Comparison of ENCODE assay signal across 15 mouse cellular contexts in the genomic region with DNA sequence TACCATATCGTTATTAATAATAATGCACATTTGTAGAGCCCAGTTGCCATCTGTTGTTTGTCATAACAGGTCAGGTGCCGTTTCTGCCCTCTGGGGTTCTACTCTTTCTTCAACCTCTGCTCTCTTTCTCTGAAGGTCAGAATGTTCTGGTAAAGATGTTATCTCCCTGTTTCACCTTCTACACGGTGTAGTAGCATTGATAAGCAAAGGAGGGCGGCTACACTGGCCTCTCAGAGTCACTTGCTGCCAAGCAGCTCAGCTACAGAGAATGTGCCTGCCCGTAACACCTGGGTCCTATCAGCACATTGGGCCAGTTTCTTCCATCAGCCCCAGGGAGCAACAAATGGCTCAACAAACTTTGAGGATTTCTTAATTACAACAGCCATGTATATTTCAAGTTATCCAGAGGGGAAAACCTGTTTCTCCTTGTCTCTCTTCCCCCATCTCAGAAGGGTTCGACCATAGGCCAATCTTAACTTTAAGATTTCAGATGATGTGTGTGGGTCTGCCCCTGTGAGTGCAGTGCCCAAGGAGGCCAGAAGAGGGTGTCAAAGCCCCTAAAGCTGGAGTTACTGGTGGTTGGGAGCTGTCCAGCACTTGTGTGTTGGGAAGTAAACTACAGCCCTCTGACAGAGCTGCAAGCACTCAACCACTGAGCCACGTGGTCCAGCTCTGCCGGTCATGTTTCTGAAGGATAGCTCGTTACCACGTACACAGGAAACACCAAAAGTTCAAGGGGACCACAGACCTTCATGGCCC. TPM values are rescaled to one million over a fixed set of nuclear protein-coding genes. Genes with fewer than 3 reads are reported as not detected.
DNase-seq lines count a peak whose midpoint lies in the region; ATAC-seq and TF ChIP-seq lines count a peak whose summit lies in the region.
"Had no signal": no experiment of that assay in that cellular context is flagged by ENCODE, and none has a peak within 500 bp of the region (broad histone marks: within the 10 kb centered on the region; RNA-seq: fewer than 3 reads in every experiment).

No protein-coding gene starts in this region.

- H3K4me2 ChIP-seq in embryonic facial prominence, embryonic 11.5 days (ENCODE audit: low read depth, low read length): no peak overlapping the region
- H3K4me2 ChIP-seq: liver, embryonic 13.5 days; neural tube, embryonic 15.5 days had no signal

- H3K36me3 ChIP-seq in embryonic facial prominence, embryonic 11.5 days (replicated peaks; ENCODE audit: control insufficient read depth, insufficient read depth, low read depth, low read length): no peaks in the 10 kb centered on the region
- no peaks in the 10 kb centered on the region for H3K36me3 ChIP-seq in embryonic facial prominence, embryonic 10.5 days (replicated peaks)
- H3K36me3 ChIP-seq in testis, adult 2 months (ENCODE audit: control insufficient read depth, insufficient read depth, low read length): no peaks in the 10 kb centered on the region
- peaks cover 88% of the 10 kb centered on the region for H3K36me3 ChIP-seq in small intestine, adult 2 months (ENCODE audit: control insufficient read depth, insufficient read depth, low read length)
- H3K36me3 ChIP-seq: forebrain, embryonic 10.5 days; hindbrain, embryonic 10.5 days; midbrain, embryonic 10.5 days; neural tube, embryonic 15.5 days had no signal

- no peaks in the 10 kb centered on the region for H3K9me3 ChIP-seq in embryonic facial prominence, embryonic 11.5 days (replicated peaks; ENCODE audit: control insufficient read depth, low read length)
- H3K9me3 ChIP-seq in embryonic facial prominence, embryonic 10.5 days: no peaks in the 10 kb centered on the region; the same call in 1 of the 2 replicates
- H3K9me3 ChIP-seq: forebrain, embryonic 10.5 days; hindbrain, embryonic 10.5 days; liver, embryonic 13.5 days; midbrain, embryonic 10.5 days; neural tube, embryonic 15.5 days had no signal

- no peak overlapping the region for H3K4me3 ChIP-seq in embryonic facial prominence, embryonic 11.5 days (ENCODE audit: low read depth, low read length)
- H3K4me3 ChIP-seq in embryonic facial prominence, embryonic 10.5 days: no peak overlapping the region
- H3K4me3 ChIP-seq in testis, adult 2 months (ENCODE audit: control insufficient read depth, low read depth, low read length): no peak overlapping the region
- H3K4me3 ChIP-seq in bone marrow macrophage, adult 2 months (ENCODE audit: insufficient read depth, low read length): no peak overlapping the region
- H3K4me3 ChIP-seq in small intestine, adult 2 months (ENCODE audit: low read depth, low read length): no peak overlapping the region
- H3K4me3 ChIP-seq: forebrain, embryonic 10.5 days; hindbrain, embryonic 10.5 days; liver, embryonic 13.5 days; midbrain, embryonic 10.5 days; neural tube, embryonic 15.5 days had no signal

- H3K9ac ChIP-seq in embryonic facial prominence, embryonic 11.5 days (replicated peaks; ENCODE audit: low read length): no peak overlapping the region
- H3K9ac ChIP-seq: liver, embryonic 13.5 days; neural tube, embryonic 15.5 days had no signal

- no peak for TF ChIP-seq POLR2A in testis, adult 2 months (IDR thresholded peaks at IDR 0.05; ENCODE audit: control insufficient read depth, low read depth, low read length)
- TF ChIP-seq POLR2A in bone marrow macrophage, adult 2 months (IDR thresholded peaks at IDR 0.05; ENCODE audit: borderline replicate concordance, low read depth, low read length): no peak
- TF ChIP-seq POLR2A in small intestine, adult 2 months (IDR thresholded peaks at IDR 0.05; ENCODE audit: low read depth, low read length): no peak

- WGBS in embryonic facial prominence, embryonic 11.5 days: 85% methylated on average over 10 of the region's 10 CpGs
- WGBS in embryonic facial prominence, embryonic 10.5 days: 86% methylated on average over 10 of the region's 10 CpGs
- 61% methylated on average over 10 of the region's 10 CpGs for WGBS in small intestine, adult 2 months

- H3K27me3 ChIP-seq in embryonic facial prominence, embryonic 11.5 days (ENCODE audit: control insufficient read depth, insufficient read depth, low read length): no peaks in the 10 kb centered on the region
- no peaks in the 10 kb centered on the region for H3K27me3 ChIP-seq in embryonic facial prominence, embryonic 10.5 days (replicated peaks; ENCODE audit: low read depth, poor library complexity, severe bottlenecking)
- H3K27me3 ChIP-seq in testis, adult 2 months (ENCODE audit: control insufficient read depth, insufficient read depth, low read length): no peaks in the 10 kb centered on the region
- no peaks in the 10 kb centered on the region for H3K27me3 ChIP-seq in small intestine, adult 2 months (ENCODE audit: control insufficient read depth, insufficient read depth, low read length)
- H3K27me3 ChIP-seq: liver, embryonic 13.5 days; neural tube, embryonic 15.5 days had no signal

- TF ChIP-seq CTCF in testis, adult 2 months (IDR thresholded peaks at IDR 0.05; ENCODE audit: control insufficient read depth, insufficient read depth, insufficient replicate concordance, low read depth, low read length): peak; percentile 14; the same call in 1 of the 2 replicates
- no peak for TF ChIP-seq CTCF in bone marrow macrophage, adult 2 months (IDR thresholded peaks at IDR 0.05; ENCODE audit: low read depth, low read length)
- TF ChIP-seq CTCF in small intestine, adult 2 months (IDR thresholded peaks at IDR 0.05; ENCODE audit: extremely low read depth, insufficient read length, insufficient replicate concordance, low read depth, low read length): peak; percentile 42; the same call in 1 of the 2 replicates

- intact Hi-C loops in left cerebral cortex, postnatal 25 days (cut with DNase I): no loop called here

- peak; percentile 14 for DNase-seq in embryonic facial prominence, embryonic 11.5 days (ENCODE audit: low spot score)
- no peak for DNase-seq in embryonic facial prominence, embryonic 10.5 days (ENCODE audit: low spot score)
- DNase-seq in testis, postnatal 14 days (ENCODE audit: low spot score): no peak
- no peak for DNase-seq in left cerebral cortex, postnatal 25 days (ENCODE audit: low spot score in 2 of 2)
- DNase-seq in adrenal gland, adult (ENCODE audit: inconsistent age in 2 of 2, low spot score in 1 of 2): no peak
- DNase-seq: B cell, adult 2 months; layer of hippocampus, adult 9-11 months; liver, embryonic 13.5 days had no signal

- H3K27ac ChIP-seq in embryonic facial prominence, embryonic 11.5 days (replicated peaks; ENCODE audit: low read depth, low read length): no peak overlapping the region
- H3K27ac ChIP-seq in embryonic facial prominence, embryonic 10.5 days (replicated peaks): no peak overlapping the region
- H3K27ac ChIP-seq in testis, adult 2 months (ENCODE audit: control insufficient read depth, insufficient read depth, low read depth, low read length): no peak overlapping the region
- peak overlapping the region; percentile 44 for H3K27ac ChIP-seq in bone marrow macrophage, adult 2 months (ENCODE audit: insufficient read depth, low read depth, low read length)
- peak overlapping the region; percentile 88 for H3K27ac ChIP-seq in small intestine, adult 2 months (ENCODE audit: insufficient read depth, low read depth, low read length)
- H3K27ac ChIP-seq: forebrain, embryonic 10.5 days; hindbrain, embryonic 10.5 days; liver, embryonic 13.5 days; midbrain, embryonic 10.5 days; neural tube, embryonic 15.5 days had no signal

- ATAC-seq in embryonic facial prominence, embryonic 11.5 days (replicated peaks; ENCODE audit: insufficient number of reproducible peaks, low FRiP score, low TSS enrichment, low read depth): no peak

- no peaks in the 10 kb centered on the region for H3K4me1 ChIP-seq in embryonic facial prominence, embryonic 11.5 days (ENCODE audit: control insufficient read depth, insufficient read depth, low read length)
- no peaks in the 10 kb centered on the region; the same call in 1 of the 2 replicates for H3K4me1 ChIP-seq in embryonic facial prominence, embryonic 10.5 days
- H3K4me1 ChIP-seq in testis, adult 2 months (ENCODE audit: control insufficient read depth, insufficient read depth, low read length): no peaks in the 10 kb centered on the region
- no peaks in the 10 kb centered on the region for H3K4me1 ChIP-seq in bone marrow macrophage, adult 2 months (ENCODE audit: control insufficient read depth, insufficient read depth, low read length)
- H3K4me1 ChIP-seq in small intestine, adult 2 months (ENCODE audit: control insufficient read depth, insufficient read depth, insufficient read length, low read length): peaks cover 29% of the 10 kb centered on the region
- H3K4me1 ChIP-seq: forebrain, embryonic 10.5 days; hindbrain, embryonic 10.5 days; midbrain, embryonic 10.5 days; neural tube, embryonic 15.5 days had no signal

RNA-seq across cellular contexts. Expression of gene Gmcl1, which starts 21.1 kb away (rescaled TPM):
- 49.3 and 57.4 TPM in 2 replicates for polyA plus RNA-seq in embryonic facial prominence, embryonic 11.5 days (2014; fragmentation: Nextera tagmentation; extraction: Ambion mirVana)
- polyA plus RNA-seq in embryonic facial prominence, embryonic 10.5 days (2016; fragmentation: Nextera tagmentation; extraction: Ambion mirVana): 36.2 and 36.3 TPM in 2 replicates
- 43.8 and 51.2 TPM in 2 replicates for polyA plus RNA-seq in testis, adult 2 months (2012; rRNA removed)
- 15.6 and 16.3 TPM in 2 replicates for polyA plus RNA-seq in bone marrow macrophage, adult 2 months (2012; ENCODE audit: insufficient read depth, insufficient read length, missing spikeins)
- polyA plus RNA-seq in small intestine, adult 2 months (2012; rRNA removed): 11.7 and 20.5 TPM in 2 replicates
- total RNA-seq in left cerebral cortex, postnatal 25 days (2021): 10 to 100 TPM; 30.7 to 33.9 TPM

RNA-seq across cellular contexts. Expression of gene Anxa4, which starts 39.1 kb away (rescaled TPM):
- 12.5 and 14.1 TPM in 2 replicates for polyA plus RNA-seq in embryonic facial prominence, embryonic 11.5 days (2014; fragmentation: Nextera tagmentation; extraction: Ambion mirVana)
- polyA plus RNA-seq in embryonic facial prominence, embryonic 10.5 days (2016; fragmentation: Nextera tagmentation; extraction: Ambion mirVana): 6.8 and 7.0 TPM in 2 replicates
- polyA plus RNA-seq in testis, adult 2 months (2012; rRNA removed): 5.7 and 6.7 TPM in 2 replicates
- polyA plus RNA-seq in bone marrow macrophage, adult 2 months (2012; ENCODE audit: insufficient read depth, insufficient read length, missing spikeins): 305 and 317 TPM in 2 replicates
- polyA plus RNA-seq in small intestine, adult 2 months (2012; rRNA removed): 89.9 and 634 TPM in 2 replicates
- total RNA-seq in left cerebral cortex, postnatal 25 days (2021): 1 to 10 TPM; 4.2 to 5.9 TPM

Comparison
In these comparisons a context has a peak if more than half of its experiments do, and no peak if none do; other contexts are left out.
1. H3K27ac ChIP-seq: peak in bone marrow macrophage, adult 2 months (single experiment) and small intestine, adult 2 months (single experiment); none in embryonic facial prominence, embryonic 11.5 days (single experiment), embryonic facial prominence, embryonic 10.5 days (single experiment) and testis, adult 2 months (single experiment).